Mouse (Mus musculus) heart, embryonic 14.5 days (tissue): ENCODE results near the gene Xrra1. TPM values are rescaled to one million over a fixed set of nuclear protein-coding genes. Genes with fewer than 3 reads are reported as not detected.

ENCODE experiments used
- ATAC-seq: fragments of 200-750 bp; cut with Nextera tagmentation; 2 replicates; pipeline ENCODE4 v1.8.0; 2017; ENCODE audit warnings: low read depth, moderate TSS enrichment; ENCODE audit not compliant: insufficient number of reproducible peaks, insufficient read depth, low FRiP score
- H3K27ac ChIP-seq, 2 experiments: fragments of 200-500 bp in 1 of 2; fragments of 300-500 bp in 1 of 2; sonication (generic) in 1 of 2; replicated peaks in 1 of 2; 2 replicates each; pipeline ENCODE4 v1.5.1; 2012 to 2014; ENCODE audit warnings: low read depth in 2 of 2, low read length in 2 of 2, control low read depth in 1 of 2, mild to moderate bottlenecking in 1 of 2, mixed read lengths in 1 of 2; ENCODE audit not compliant: control insufficient read depth in 1 of 2, insufficient read depth in 1 of 2
- H3K27me3 ChIP-seq: fragments of 300-500 bp; sonication (generic); 2 replicates; pipeline ENCODE4 v1.6.1; 2014; ENCODE audit warnings: mild to moderate bottlenecking, low read length, control low read depth; ENCODE audit not compliant: control insufficient read depth, insufficient read depth
- H3K36me3 ChIP-seq: fragments of 300-500 bp; sonication (generic); 2 replicates; pipeline ENCODE4 v1.6.1; 2014; ENCODE audit warnings: mild to moderate bottlenecking, control low read depth, low read length, mixed read lengths; ENCODE audit not compliant: control insufficient read depth, insufficient read depth
- H3K4me1 ChIP-seq, 2 experiments: fragments of 200-500 bp in 1 of 2; fragments of 300-500 bp in 1 of 2; sonication (generic) in 1 of 2; 2 replicates each; pipeline ENCODE4 v1.6.1; 2012 to 2014; ENCODE audit warnings: low read length in 2 of 2, control low read depth in 1 of 2, mixed read lengths in 1 of 2; ENCODE audit not compliant: control insufficient read depth in 2 of 2, insufficient read depth in 2 of 2
- H3K4me2 ChIP-seq: fragments of 300-500 bp; sonication (generic); 2 replicates; pipeline ENCODE4 v1.6.1; 2014; ENCODE audit warnings: mild to moderate bottlenecking, low read length
- H3K4me3 ChIP-seq, 2 experiments: fragments of 200-500 bp in 1 of 2; fragments of 300-500 bp in 1 of 2; sonication (generic) in 1 of 2; 2 replicates each; pipeline ENCODE4 v1.5.1; 2012 to 2014; ENCODE audit warnings: low read length in 2 of 2, mild to moderate bottlenecking in 2 of 2, control low read depth in 1 of 2, low read depth in 1 of 2, moderate library complexity in 1 of 2; ENCODE audit not compliant: control insufficient read depth in 1 of 2, insufficient read depth in 1 of 2
- H3K9ac ChIP-seq: fragments of 300-500 bp; sonication (generic); 2 replicates; pipeline ENCODE4 v1.6.1; 2014; ENCODE audit warnings: mild to moderate bottlenecking, low read length
- H3K9me3 ChIP-seq: fragments of 300-500 bp; sonication (generic); 2 replicates; pipeline ENCODE4 v1.6.1; 2016; ENCODE audit warnings: low read length, control low read depth; ENCODE audit not compliant: control insufficient read depth
- WGBS: fragments of 180-500 bp; shearing (Covaris S2); extraction: QIAGEN DNeasy Blood & Tissue Kit; methylation state at CpG from one replicate; pipeline ENCODE4 v1.1.7; 2014; 5-methylcytosine and 5-hydroxymethylcytosine counted together
- polyA plus RNA-seq: library from polyadenylated mRNA; unstranded; fragments of >200 nt; fragmentation: Nextera tagmentation; extraction: Ambion mirVana; gene quantifications from 2 replicates; pipeline ENCODE4 v1.2.1, GENCODE M21; 2014

Xrra1 gene
- polyA plus RNA-seq, 1 experiment from 2014 or later, result 0.09 TPM

GRCm38 (mm10) chr7:99965020-99965841 is 106.3 kb downstream of the Xrra1 start:
- H3K4me2 ChIP-seq, result no peak overlapping the region
- peaks cover 17 to 44% of the 10 kb centered on the region in 2 experiments for H3K4me1 ChIP-seq
- WGBS, result 32% methylated on average over 9 of the region's 9 CpGs
- H3K27me3 ChIP-seq, result no peaks in the 10 kb centered on the region
- H3K9ac ChIP-seq, result no peak overlapping the region
- no peak overlapping the region; a peak in 1 of 4 replicates for H3K27ac ChIP-seq
- H3K4me3 ChIP-seq, result no peak overlapping the region
- no peak for ATAC-seq
- H3K36me3 ChIP-seq, result no peaks in the 10 kb centered on the region
- no peaks in the 10 kb centered on the region for H3K9me3 ChIP-seq

DNA sequence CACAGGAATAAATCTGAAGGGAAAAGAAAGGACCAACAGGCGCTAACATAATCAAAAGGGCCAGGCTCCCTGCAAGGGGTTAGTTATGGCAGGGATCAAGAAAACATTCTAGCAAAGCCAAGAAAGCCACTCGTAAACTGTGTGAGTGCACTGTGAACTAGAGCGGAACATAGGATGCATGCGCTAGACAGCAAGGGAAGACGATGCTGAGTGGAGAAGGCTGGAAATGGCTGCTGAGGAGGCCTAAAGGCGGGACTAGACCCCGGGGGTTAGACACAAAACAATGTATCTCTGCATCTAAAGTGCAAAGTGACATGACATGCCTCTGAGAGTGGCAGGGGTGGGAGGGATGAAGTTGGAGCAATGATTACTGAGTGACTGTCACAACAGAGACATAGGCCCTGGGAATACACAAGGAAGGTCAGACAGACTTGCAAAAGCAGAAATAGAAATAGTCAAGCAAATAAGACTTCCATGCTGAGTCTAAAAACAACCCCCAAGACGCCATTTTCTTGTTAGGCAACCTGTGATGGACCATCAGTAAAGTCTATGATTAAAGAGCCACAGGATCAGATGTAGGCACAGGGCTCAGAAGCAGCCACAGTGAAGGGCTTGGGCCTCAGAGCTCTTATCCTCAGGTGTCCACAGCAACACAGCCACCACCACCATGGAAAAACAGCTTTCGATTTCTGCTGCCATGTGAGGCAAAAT is 107.2 kb downstream of the Xrra1 start:
- 68% methylated on average over 9 of the region's 9 CpGs for WGBS
- H3K27ac ChIP-seq, result 0 out of 4 replicates have a peak overlapping the region, but pooled peaks of 1 of the 2 experiments have one; percentile 28

More for the DNA sequence above, 107.2 kb downstream of the Xrra1 start:
- Histone ChIP-seq H3K36me3 (no peaks in the 10 kb centered on the region), H3K4me3 (no peak overlapping the region), H3K4me1 (peaks cover 17 to 44% of the 10 kb centered on the region in 2 experiments), H3K9me3 (no peaks in the 10 kb centered on the region), H3K4me2 (no peak overlapping the region), H3K27me3 (no peaks in the 10 kb centered on the region), H3K9ac (no peak overlapping the region)
- no peak for ATAC-seq

Other genes starting within 250 kb of the Xrra1 start
- 2.4 and 2.6 TPM in 2 replicates for gene Tpbgl, start 232.0 kb upstream of the Xrra1 start, polyA plus RNA-seq
- 1.3 TPM in 2 replicates for gene Slco2b1, start 147.8 kb upstream of the Xrra1 start, polyA plus RNA-seq
- gene Olfr520, start 128.8 kb upstream of the Xrra1 start, polyA plus RNA-seq, result not detected in 2 replicates
- gene Olfr521, start 95.6 kb upstream of the Xrra1 start, polyA plus RNA-seq, result not detected in 2 replicates
- 4.0 and 4.2 TPM in 2 replicates for gene Neu3, start 30.7 kb upstream of the Xrra1 start, polyA plus RNA-seq
- gene Spcs2, start 4.3 kb downstream of the Xrra1 start, polyA plus RNA-seq, result 169 TPM in 2 replicates
- gene Rnf169, start 121.3 kb downstream of the Xrra1 start, polyA plus RNA-seq, result 4.4 and 4.5 TPM in 2 replicates
- gene Chrdl2, start 147.1 kb downstream of the Xrra1 start, polyA plus RNA-seq, result 0.30 TPM in 1 of 2 replicates, not detected in the other